Mouse (Mus musculus): ENCODE measurements at regions not wholly inside any gene's neighbourhood (a gene's known extent, or its start where the extent isn't known, plus 50 kb on each side); places are given as distances from the start of the nearest gene placed in this dataset.
"Not testable (repeated sequence)": the region's sequence is repeated elsewhere in the genome, so short reads cannot be mapped to it uniquely, and the experiment has no call there.

DNA sequence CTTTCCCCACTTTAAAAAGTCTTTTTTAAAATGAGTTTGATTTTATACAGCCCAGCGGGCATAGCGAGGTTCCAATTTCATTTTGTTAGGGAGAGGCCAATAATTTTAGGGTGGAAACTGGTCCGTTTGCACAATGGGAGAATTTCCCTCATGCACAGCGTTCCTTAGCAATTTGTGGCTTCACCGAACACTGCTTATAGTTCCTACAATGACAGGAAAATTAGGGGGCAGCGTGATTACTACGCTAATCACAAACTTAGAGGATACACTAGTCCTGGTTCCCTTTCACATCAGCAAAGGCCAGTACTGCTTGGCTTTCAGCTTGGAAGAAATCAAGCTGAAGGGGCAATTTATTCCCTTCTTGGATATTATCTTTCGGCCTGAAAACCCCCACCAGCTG lies 745.1 kb upstream of the Gm19410 start:
- no peak for DNase-seq

GRCm38 (mm10) chr8:35022649-35023048 lies 742.9 kb upstream of the Gm19410 start:
- DNase-seq, result no peak

DNA sequence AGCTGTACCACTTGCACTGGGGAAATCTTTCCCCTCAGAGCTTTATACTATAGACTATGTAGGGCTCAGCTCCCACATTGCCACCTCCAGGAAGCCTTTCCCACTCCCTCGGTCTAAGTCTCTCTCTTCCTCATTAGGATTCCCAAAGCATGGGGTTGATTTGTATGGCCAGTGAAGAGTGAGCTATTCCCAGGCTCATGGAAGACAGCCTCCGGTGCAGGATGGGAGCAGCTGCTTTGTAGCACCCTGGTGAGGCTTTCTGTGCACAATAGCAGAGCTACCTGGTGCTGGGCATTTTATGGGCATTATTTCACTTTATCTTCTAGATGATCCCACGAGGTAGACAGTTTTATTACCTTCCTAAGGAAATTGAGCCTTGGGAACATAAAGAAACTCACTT lies 717.8 kb upstream of the Gm19410 start:
- DNase-seq, result no peak

DNA sequence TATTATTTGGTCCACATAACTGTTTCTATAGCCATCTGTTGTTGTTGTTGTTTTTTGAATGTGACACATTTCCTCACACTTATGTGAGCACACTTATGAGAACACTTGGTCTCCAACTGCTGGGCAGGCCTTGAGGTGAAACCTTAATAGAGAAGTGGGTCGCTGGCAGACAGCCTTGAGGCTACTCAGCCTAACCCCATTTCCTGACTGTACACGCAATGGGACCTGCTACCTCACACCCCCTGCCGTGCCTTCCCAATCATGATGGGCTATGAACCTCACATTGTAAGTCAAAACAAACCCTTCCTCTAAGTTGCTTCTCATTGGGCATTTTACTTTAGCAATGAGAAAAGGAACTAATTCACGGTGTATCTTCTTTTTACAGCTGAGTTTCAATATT lies 712.1 kb upstream of the Gm19410 start:
- no peak for DNase-seq

GRCm38 (mm10) chr8:35061048-35061447 lies 704.5 kb upstream of the Gm19410 start:
- no peak for DNase-seq

GRCm38 (mm10) chr8:35068228-35068627 lies 697.4 kb upstream of the Gm19410 start:
- DNase-seq, result no peak

DNA sequence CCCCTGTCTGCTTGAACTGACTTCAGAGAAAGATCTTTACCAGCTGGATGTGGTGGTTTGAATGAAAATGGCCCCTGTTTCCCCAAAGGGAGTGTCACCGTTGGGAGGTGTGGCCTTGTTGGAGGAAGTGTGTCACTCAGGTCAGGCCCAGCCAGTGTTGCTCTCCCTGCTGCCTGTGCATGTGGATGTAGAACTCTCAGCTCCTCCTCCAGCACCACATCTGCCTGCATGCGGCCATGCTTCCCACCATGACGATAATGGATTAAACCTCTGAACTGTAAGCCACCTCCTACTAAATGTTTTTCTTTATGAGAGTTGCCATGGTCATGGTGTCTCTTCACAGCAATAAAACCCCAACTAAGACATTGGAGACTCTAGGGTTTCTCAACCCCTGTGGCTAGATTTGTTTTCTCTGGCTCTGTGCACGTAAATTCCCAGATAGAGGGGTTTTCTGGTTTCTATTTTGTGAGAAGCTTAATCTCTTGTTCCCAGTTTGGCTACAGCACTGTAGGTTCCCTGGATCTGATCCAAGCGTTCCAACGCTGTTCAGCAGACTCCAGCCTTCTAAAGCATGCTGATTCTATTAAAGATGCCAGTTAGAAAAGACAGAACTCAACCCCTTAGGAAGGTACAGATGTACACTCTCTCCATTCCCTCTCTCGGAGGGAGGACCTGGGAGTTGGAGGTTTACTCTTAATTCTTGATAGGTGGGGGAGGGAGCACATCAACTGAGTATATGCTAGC lies 695.2 kb upstream of the Gm19410 start:
- no peak for DNase-seq

- no peak for DNase-seq
Observed at GRCm38 (mm10) chr8:35075971-35076370, 689.6 kb upstream of the Gm19410 start.

DNA sequence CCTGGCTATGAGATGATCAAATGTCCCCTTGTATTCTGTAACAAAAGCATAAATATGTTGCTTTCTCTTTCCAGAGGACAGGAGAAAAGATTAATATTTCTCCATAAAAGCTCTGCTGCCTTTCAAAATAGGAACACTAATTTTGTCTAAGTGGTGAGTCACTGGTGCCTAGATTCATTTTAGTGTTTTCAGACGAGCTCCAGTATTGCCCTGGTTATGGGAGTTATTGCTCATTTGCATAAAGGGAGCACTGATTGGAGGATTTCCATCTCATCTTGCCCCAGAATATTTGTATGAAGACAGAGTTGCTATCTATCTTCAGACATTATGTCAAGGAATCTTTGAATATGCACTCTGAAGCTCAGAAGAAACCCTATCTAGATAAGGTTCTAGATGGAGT lies 682.4 kb upstream of the Gm19410 start:
- no peak for DNase-seq

DNA sequence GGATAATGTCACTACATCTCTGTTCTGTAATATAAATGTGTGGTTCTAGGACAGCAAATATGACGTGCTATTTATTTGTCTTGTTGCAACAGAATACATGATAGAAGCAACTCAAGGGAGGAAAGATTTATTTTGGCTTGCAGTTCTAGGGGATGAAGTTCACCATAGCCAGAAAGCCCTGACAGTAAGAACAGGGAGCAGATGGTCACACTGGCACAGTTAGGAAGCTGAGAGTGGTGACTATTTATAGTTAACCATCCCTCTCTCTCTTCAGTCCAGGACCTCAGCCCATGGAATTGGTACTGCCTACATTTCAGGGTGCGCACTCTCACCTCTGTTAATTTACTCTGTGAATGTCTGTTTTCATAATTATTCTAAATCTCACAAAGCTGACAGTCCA lies 678.5 kb upstream of the Gm19410 start:
- no peak for DNase-seq

DNA sequence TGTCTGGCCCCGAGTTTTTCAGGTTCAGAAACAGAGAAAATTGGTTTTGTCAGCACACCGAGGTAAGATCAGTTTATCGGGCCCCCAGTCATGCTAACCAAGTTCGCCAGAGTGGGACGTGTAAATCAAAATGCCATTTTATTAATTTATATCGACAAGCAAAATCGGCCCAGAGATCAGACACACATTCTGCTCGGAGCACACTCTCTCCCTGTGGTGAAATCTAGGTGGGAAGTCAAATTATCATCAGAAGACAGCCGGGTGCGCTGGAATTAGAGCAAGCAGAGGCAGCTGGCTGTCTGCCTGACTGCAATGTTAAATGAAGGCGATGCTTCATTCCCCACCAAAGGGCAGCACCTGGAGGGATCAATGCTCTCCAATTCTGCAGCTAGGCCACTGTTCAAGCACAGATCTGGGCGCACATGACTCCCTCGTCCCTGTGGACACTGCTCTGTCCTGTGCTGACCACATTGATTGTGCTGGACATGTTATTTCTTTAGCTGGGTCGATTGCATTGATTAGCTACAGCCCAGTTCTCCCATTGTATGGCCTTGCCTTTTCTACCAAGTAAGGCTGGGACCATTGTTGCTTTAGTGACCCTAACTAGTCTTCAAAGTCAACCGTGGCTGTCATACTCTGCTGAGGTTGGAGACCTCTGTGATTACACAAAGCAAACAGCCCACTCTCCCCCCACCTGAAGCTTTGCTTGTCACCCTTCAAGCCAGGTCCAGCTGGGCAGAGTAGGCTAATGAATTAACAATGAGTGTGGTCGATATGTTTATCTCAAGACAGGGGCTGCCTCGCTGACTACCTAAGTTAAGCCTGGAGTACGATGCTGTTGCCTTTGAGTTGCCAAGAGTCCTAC lies 677.0 kb upstream of the Gm19410 start:
- DNase-seq, result no peak

GRCm38 (mm10) chr8:35089519-35089918 lies 676.1 kb upstream of the Gm19410 start:
- DNase-seq, result no peak

DNA sequence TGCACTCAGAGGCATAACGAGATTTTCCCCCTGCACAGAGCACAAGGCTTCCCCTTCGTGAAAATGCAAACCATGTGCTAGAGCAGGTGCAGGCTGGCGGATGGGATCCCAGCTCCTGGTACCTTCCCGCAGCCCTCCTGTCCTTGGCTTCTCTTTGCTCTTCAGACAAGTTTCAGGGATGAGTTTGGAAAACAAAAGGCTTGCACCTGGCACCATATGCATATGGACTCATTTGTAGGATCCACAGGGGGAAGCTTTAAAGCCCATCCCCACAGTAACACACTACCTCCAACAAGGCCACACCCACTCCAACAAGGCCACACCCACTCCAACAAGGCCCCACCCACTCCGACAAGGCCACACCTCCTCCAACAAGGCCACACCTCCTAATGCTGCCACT lies 663.9 kb upstream of the Gm19410 start:
- no peak for DNase-seq

DNA sequence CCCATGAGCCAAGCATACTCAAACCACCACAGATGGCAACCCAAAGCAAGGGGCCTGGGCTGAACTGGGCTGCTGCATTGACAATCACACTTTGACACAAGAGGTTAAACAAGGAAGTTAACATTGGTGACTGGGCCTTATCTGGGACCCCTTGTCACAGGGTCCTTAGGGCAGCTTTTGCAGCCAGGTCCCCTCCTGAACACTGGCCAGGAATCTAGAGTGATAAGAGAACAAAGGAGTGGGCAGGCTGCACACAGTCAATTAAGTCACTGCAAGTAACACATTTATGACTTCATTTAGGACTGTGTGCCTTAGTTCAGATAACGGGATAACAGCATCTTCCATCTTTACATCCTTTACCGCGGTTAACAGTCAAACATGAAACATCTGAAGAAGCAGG lies 663.5 kb upstream of the Gm19410 start:
- not testable (repeated sequence) for DNase-seq

DNA sequence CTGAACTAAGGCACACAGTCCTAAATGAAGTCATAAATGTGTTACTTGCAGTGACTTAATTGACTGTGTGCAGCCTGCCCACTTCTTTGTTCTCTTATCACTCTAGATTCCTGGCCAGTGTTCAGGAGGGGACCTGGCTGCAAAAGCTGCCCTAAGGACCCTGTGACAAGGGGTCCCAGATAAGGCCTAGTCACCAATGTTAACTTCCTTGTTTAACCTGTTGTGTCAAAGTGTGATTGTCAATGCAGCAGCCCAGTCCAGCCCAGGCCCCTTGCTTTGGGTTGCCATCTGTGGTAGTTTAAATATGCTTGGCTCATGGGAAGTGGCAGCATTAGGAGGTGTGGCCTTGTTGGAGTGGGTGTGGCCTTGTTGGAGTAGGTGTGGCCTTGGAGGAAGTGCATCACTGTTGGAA lies 661.1 kb upstream of the Gm19410 start:
- DNase-seq, result not testable (repeated sequence)

GRCm38 (mm10) chr8:35109506-35110217 lies 655.9 kb upstream of the Gm19410 start:
- DNase-seq, result no peak

- DNase-seq, result no peak
Observed at GRCm38 (mm10) chr8:35110286-35110685, 655.3 kb upstream of the Gm19410 start.

DNA sequence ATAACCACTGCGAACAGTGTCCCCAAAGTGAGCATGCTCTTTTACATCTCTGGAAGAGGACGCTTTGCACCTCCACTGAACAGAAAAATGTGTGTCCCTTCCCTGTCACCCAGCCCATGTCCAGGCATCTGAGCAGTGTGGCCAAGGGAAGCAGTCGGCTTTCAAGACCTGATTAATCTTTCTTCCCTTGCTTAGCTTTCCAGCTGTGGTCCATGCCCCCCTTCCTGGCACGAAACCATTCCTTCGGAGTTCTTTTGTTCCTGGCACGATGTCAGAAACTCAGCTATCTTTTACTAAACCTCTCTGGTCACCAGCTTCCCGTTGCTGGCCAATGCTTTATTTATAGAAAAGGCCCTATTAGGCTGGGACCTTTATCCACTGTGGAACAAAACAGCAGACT lies 654.5 kb upstream of the Gm19410 start:
- no peak for DNase-seq

GRCm38 (mm10) chr8:35112591-35113265 lies 652.9 kb upstream of the Gm19410 start:
- DNase-seq, result no peak

DNA sequence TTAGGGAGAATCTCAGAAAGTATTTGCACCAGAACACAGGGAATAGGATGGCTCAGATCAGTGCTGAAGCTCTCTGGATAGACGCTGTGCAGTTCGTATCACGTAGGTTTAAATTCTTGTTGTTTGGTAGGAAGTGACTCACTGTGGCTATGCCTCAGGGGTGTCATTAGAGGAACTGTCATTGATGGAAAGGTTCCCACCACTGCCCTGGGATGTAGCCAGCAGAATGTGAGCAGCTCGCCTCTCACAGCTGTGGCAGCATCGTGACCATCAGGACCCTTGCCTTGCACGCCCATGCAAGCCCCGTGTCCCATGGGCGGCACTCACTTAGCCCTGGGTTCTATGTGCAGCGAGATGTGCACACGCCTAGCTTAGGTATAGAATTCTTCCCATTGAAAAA lies 651.6 kb upstream of the Gm19410 start:
- no peak for DNase-seq

GRCm38 (mm10) chr8:35120612-35121011 lies 645.0 kb upstream of the Gm19410 start:
- no peak for DNase-seq

GRCm38 (mm10) chr8:35121084-35121483 lies 644.5 kb upstream of the Gm19410 start:
- no peak for DNase-seq

- DNase-seq, result peak; percentile 75
Observed at GRCm38 (mm10) chr8:35123196-35123621, 642.4 kb upstream of the Gm19410 start.

Data from thymus, postnatal 4 days (tissue).